Mouse (Mus musculus) embryonic facial prominence, embryonic 14.5 days (tissue): Measurements from ENCODE around the gene Tesmin. TPM values are rescaled to one million over a fixed set of nuclear protein-coding genes. Genes with fewer than 3 reads are reported as not detected.

Source experiments
- ATAC-seq: fragments of 200-750 bp; cut with Nextera tagmentation; 2 replicates; pipeline ENCODE4 v1.8.0; 2017; ENCODE audit warnings: low read depth, moderate number of reproducible peaks, moderate TSS enrichment
- DNase-seq: peaks from one replicate; pipeline ENCODE4 v3.0.0-alpha.2; 2015; ENCODE audit warnings: low spot score
- H3K27ac ChIP-seq: fragments of 300-500 bp; sonication (generic); replicated peaks from 2 replicates; pipeline ENCODE4 v1.5.1; 2014; ENCODE audit warnings: low read depth, mild to moderate bottlenecking, low read length, moderate library complexity
- H3K27me3 ChIP-seq: fragments of 300-500 bp; sonication (generic); replicated peaks from 2 replicates; pipeline ENCODE4 v1.6.1; 2014; ENCODE audit warnings: low read length; ENCODE audit not compliant: control insufficient read depth, insufficient read depth
- H3K36me3 ChIP-seq: fragments of 300-500 bp; sonication (generic); 2 replicates; pipeline ENCODE4 v1.6.1; 2014; ENCODE audit warnings: low read length, mixed read lengths; ENCODE audit not compliant: control insufficient read depth, insufficient read depth
- H3K4me1 ChIP-seq: fragments of 300-500 bp; sonication (generic); 2 replicates; pipeline ENCODE4 v1.6.1; 2014; ENCODE audit warnings: antibody characterized with exemption, low read length; ENCODE audit not compliant: control insufficient read depth, insufficient read depth
- H3K4me2 ChIP-seq: fragments of 300-500 bp; sonication (generic); 2 replicates; pipeline ENCODE4 v1.6.1; 2014; ENCODE audit warnings: low read depth, mild to moderate bottlenecking, low read length, moderate library complexity, mixed read lengths
- H3K4me3 ChIP-seq: fragments of 300-500 bp; sonication (generic); 2 replicates; pipeline ENCODE4 v1.5.1; 2014; ENCODE audit warnings: low read depth, mild to moderate bottlenecking, low read length
- H3K9ac ChIP-seq: fragments of 300-500 bp; sonication (generic); 2 replicates; pipeline ENCODE4 v1.6.1; 2014; ENCODE audit warnings: low read depth, mild to moderate bottlenecking, low read length, moderate library complexity, mixed read lengths
- H3K9me3 ChIP-seq: fragments of 300-500 bp; sonication (generic); 2 replicates; pipeline ENCODE4 v1.6.1; 2016; ENCODE audit warnings: low read length; ENCODE audit not compliant: control insufficient read depth
- WGBS: fragments of 180-500 bp; shearing (Covaris S2); extraction: QIAGEN DNeasy Blood & Tissue Kit; methylation state at CpG from one replicate; pipeline ENCODE4 v1.1.7; 2014; 5-methylcytosine and 5-hydroxymethylcytosine counted together
- polyA plus RNA-seq: library from polyadenylated mRNA; unstranded; fragments of >200 nt; fragmentation: Nextera tagmentation; extraction: Ambion mirVana; gene quantifications from 2 replicates; pipeline ENCODE4 v1.2.1, GENCODE M21; 2014

Gene Tesmin
- polyA plus RNA-seq, 1 experiment from 2014 or later: 0.29 TPM

DNA sequence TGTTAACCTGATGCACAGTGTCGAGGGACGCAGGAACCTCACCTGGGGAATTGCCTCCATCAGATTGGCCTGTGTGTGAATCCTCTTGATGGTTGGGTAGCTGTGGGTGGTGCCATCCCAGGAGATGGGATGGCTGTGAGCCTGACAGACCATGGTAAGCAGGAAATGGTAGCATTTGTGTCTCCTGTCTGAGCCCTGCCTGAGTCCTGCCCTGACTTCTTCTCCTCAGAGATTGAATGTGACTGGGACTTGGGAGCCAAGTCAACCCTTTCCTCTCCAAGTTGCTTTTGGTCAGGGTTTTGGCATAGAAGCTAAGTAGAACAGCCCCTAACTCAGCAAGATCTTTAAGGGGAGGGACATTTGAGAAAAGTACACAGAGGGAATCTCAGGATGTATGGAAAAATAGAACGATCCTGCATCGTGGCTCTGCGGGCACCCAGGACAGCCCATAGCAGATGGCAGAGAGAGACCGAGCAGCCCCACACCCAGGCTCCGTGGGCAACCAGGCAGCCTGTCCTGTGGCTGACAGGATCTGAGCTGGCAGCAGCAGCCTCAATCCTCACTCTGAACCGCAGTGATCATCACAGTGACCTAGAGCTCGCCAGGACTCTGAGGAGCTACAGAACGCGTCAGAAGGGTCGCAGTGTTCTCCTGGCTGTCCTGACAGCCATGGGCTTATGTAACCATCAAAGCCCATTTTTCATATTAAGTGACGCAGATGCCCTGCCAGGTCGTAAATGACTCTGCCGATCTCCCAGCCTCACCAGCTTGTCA, 39.6 kb downstream of the Tesmin start:
- Histone ChIP-seq H3K27ac (no peak overlapping the region), H3K9ac (no peak overlapping the region), H3K4me3 (no peak overlapping the region), H3K4me1 (no peaks in the 10 kb centered on the region), H3K4me2 (no peak overlapping the region), H3K36me3 (no peaks in the 10 kb centered on the region), H3K27me3 (no peaks in the 10 kb centered on the region), H3K9me3 (no peaks in the 10 kb centered on the region)
- WGBS: 78% methylated on average over 15 of the region's 15 CpGs
- DNase-seq: no peak
- no peak for ATAC-seq

- WGBS: 41% methylated on average over 7 of the region's 7 CpGs
- Histone ChIP-seq H3K4me1 (no peaks in the 10 kb centered on the region), H3K36me3 (no peaks in the 10 kb centered on the region), H3K9me3 (no peaks in the 10 kb centered on the region), H3K4me3 (no peak overlapping the region), H3K27ac (no peak overlapping the region), H3K27me3 (no peaks in the 10 kb centered on the region), H3K9ac (no peak overlapping the region), H3K4me2 (no peak overlapping the region)
- DNase-seq (no peak), ATAC-seq (no peak)
These were observed 40.6 kb downstream of the Tesmin start for GRCm38 (mm10) chr19:3429156-3429816.

GRCm38 (mm10) chr19:3431066-3431465, 42.4 kb downstream of the Tesmin start:
- H3K4me1 ChIP-seq: no peaks in the 10 kb centered on the region
- no peak overlapping the region for H3K4me2 ChIP-seq
- no peak overlapping the region for H3K4me3 ChIP-seq
- 69% methylated on average over 7 of the region's 7 CpGs for WGBS
- H3K27me3 ChIP-seq: no peaks in the 10 kb centered on the region
- ATAC-seq: no peak
- no peak overlapping the region for H3K27ac ChIP-seq
- no peak for DNase-seq
- H3K9me3 ChIP-seq: no peaks in the 10 kb centered on the region
- no peak overlapping the region for H3K9ac ChIP-seq
- H3K36me3 ChIP-seq: no peaks in the 10 kb centered on the region

GRCm38 (mm10) chr19:3431969-3432368, 43.3 kb downstream of the Tesmin start:
- no peaks in the 10 kb centered on the region for H3K9me3 ChIP-seq
- H3K9ac ChIP-seq: no peak overlapping the region
- H3K4me2 ChIP-seq: no peak overlapping the region
- 74% methylated on average over 1 of the region's 2 CpGs for WGBS
- no peaks in the 10 kb centered on the region for H3K27me3 ChIP-seq
- no peaks in the 10 kb centered on the region for H3K36me3 ChIP-seq
- DNase-seq (no peak), ATAC-seq (no peak)
- no peak overlapping the region for H3K27ac ChIP-seq
- H3K4me1 ChIP-seq: no peaks in the 10 kb centered on the region
- no peak overlapping the region for H3K4me3 ChIP-seq

DNA sequence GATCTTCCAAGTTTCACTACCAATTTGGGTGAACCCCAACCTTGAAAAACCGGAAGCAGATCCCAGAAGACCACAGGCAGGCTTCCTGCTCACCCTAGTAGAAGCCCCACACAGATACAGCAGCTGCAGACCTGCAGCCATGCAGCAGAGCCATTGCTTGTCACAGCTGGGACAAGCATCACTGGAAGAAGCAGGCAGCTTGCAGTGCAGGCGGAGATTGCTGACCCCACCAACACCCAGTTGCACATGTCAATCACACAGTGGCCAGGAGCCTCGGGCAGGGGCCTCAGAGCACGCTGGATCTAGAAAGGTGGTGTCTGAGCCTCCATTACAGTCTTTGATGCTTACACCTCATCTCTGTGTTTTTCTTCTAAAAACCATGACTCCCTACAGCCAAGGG, 45.5 kb downstream of the Tesmin start:
- 31% methylated on average over 4 of the region's 4 CpGs for WGBS
- H3K9me3 ChIP-seq: no peaks in the 10 kb centered on the region
- no peaks in the 10 kb centered on the region for H3K36me3 ChIP-seq
- no peaks in the 10 kb centered on the region for H3K27me3 ChIP-seq
- H3K9ac ChIP-seq: no peak overlapping the region
- no peak overlapping the region for H3K4me2 ChIP-seq
- H3K4me1 ChIP-seq: no peaks in the 10 kb centered on the region
- no peak overlapping the region for H3K27ac ChIP-seq
- ATAC-seq (peak; percentile 50; the same call in 1 of the 2 replicates), DNase-seq (peak; percentile 54)
- H3K4me3 ChIP-seq: no peak overlapping the region

DNA sequence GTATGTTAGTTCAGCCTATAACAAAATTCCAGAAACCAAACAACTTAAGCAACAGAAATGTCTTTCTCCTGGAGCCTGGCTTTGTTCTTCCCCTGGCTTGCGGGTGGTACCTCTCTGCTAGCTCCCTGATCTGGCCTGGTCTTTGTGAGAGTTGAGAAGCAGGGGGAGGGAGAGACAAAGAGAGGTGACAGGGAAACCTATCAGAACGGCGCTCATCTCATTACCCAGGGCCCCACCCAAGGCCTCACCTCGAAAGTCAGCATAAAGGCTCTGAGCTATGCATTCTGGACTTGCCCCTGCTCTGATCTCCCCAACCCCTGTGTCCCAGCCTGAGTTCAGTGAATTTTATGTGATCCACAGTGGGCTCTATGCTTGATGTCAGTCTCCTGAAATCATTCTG, 46.0 kb downstream of the Tesmin start:
- no peak overlapping the region for H3K4me3 ChIP-seq
- 40% methylated on average over 4 of the region's 4 CpGs for whole genome bisulfite sequencing
- H3K36me3 ChIP-seq: no peaks in the 10 kb centered on the region
- H3K27me3 ChIP-seq: no peaks in the 10 kb centered on the region
- no peaks in the 10 kb centered on the region for H3K9me3 ChIP-seq
- H3K4me2 ChIP-seq: no peak overlapping the region
- no peak for DNase-seq
- H3K27ac ChIP-seq: no peak overlapping the region
- no peak overlapping the region for H3K9ac ChIP-seq
- no peak for ATAC-seq
- no peaks in the 10 kb centered on the region for H3K4me1 ChIP-seq

GRCm38 (mm10) chr19:3435824-3436223, 47.2 kb downstream of the Tesmin start:
- Histone ChIP-seq H3K9me3 (no peaks in the 10 kb centered on the region), H3K36me3 (no peaks in the 10 kb centered on the region), H3K27me3 (no peaks in the 10 kb centered on the region), H3K4me3 (no peak overlapping the region), H3K27ac (no peak overlapping the region), H3K4me1 (no peaks in the 10 kb centered on the region), H3K4me2 (no peak overlapping the region), H3K9ac (no peak overlapping the region)
- 70% methylated on average over 3 of the region's 3 CpGs for WGBS
- no peak for DNase-seq
- no peak for ATAC-seq

- H3K4me3 ChIP-seq: no peak overlapping the region
- 55% methylated on average over 8 of the region's 9 CpGs for WGBS
- no peak overlapping the region for H3K27ac ChIP-seq
- DNase-seq (no peak), ATAC-seq (no peak)
- H3K27me3 ChIP-seq: no peaks in the 10 kb centered on the region
- H3K4me2 ChIP-seq: no peak overlapping the region
- H3K36me3 ChIP-seq: no peaks in the 10 kb centered on the region
- no peaks in the 10 kb centered on the region for H3K9me3 ChIP-seq
- H3K4me1 ChIP-seq: no peaks in the 10 kb centered on the region
- H3K9ac ChIP-seq: no peak overlapping the region
These were observed 48.2 kb downstream of the Tesmin start for GRCm38 (mm10) chr19:3436840-3437239.

DNA sequence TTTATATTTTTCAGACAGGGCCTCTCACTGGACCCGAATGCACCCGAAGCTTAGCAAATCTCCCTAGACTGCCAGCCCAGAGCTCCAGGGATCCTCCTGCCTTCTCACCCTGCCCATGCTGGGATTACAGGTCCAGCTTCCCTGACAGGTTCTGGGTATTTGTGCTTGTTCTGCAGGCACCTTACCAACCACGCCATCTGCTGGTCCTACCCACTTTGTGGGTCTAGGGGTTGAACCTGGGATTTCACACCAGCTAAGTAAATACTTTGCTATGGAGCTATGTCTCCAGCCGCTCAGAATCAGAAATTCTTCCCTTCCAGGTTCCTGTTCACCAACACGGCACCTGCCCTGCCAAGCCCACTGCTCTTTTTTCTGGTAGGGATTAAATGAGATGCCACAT, 49.3 kb downstream of the Tesmin start:
- H3K4me1 ChIP-seq: no peaks in the 10 kb centered on the region
- H3K36me3 ChIP-seq: no peaks in the 10 kb centered on the region
- no peak overlapping the region for H3K4me3 ChIP-seq
- DNase-seq (no peak), ATAC-seq (no peak)
- no peaks in the 10 kb centered on the region for H3K9me3 ChIP-seq
- WGBS: 67% methylated on average over 5 of the region's 5 CpGs
- no peak overlapping the region for H3K27ac ChIP-seq
- H3K4me2 ChIP-seq: no peak overlapping the region
- H3K27me3 ChIP-seq: no peaks in the 10 kb centered on the region
- H3K9ac ChIP-seq: 0 out of 2 replicates have a peak overlapping the region, but pooled peaks have one; percentile 6
